Mouse (Mus musculus): ENCODE results near the gene Nae1. TPM values are rescaled to one million over a fixed set of nuclear protein-coding genes. Genes with fewer than 3 reads are reported as not detected.

Nae1 gene
- total and polyA plus RNA-seq, 3 experiments = 26.0 to 95.0 (median 33.6) TPM

DNA sequence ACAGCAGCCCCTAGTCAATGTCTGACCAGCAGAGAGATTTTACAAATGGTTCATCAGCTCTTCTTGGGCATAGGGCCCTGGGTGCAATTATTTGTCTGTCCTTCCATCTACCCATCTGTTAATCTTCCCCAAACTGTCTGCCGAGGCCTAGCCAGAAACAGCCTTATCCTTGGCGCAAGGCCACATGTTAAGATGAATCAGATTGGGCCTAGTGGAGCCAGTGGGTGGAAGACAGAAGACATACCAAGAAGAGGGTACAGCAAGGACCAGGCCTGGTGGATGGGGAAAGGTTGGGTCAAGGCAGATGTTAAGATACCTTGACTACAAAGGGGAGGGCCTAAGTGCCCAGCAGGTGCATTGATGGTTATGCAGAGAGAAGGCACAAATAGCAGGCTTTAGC lies 5.1 kb upstream of the Nae1 start:
- TF ChIP-seq USF1 (IDR thresholded peaks at IDR 0.05; ENCODE audit: low read depth, low read length) = no peak
- H3K79me2 ChIP-seq (replicated peaks; ENCODE audit: control insufficient read depth, extremely low read depth, insufficient read depth, poor library complexity, severe bottlenecking) = no peaks in the 10 kb centered on the region
- no peak overlapping the region for H3K9ac ChIP-seq (ENCODE audit: insufficient read depth, low read depth)
- H3K9me3 ChIP-seq (replicated peaks; ENCODE audit: low read length) = no peaks in the 10 kb centered on the region
- H3K27me3 ChIP-seq (replicated peaks) = no peaks in the 10 kb centered on the region
- dilution Hi-C loops (cut with MboI; ENCODE audit: extremely low pct_ligation_motif_present, extremely low pct_unique_long_range_greater_than_20kb, low sequenced_read_pairs) = no loop called here
- peaks cover 0 to 2% of the 10 kb centered on the region in 2 experiments for H3K36me3 ChIP-seq (replicated peaks in 1 of 2; ENCODE audit: control insufficient read depth in 1 of 2, insufficient read depth in 1 of 2, low read length in 1 of 2)
- H3K4me3 ChIP-seq (replicated peaks in 1 of 3; ENCODE audit: low read depth in 2 of 3, low read length in 2 of 3, poor library complexity in 1 of 3) = no peak overlapping the region
- H3K4me2 ChIP-seq (ENCODE audit: insufficient read depth, low read depth, poor library complexity, severe bottlenecking) = no peak overlapping the region
- peaks cover 0 to 5% of the 10 kb centered on the region in 2 experiments; a peak in 2 of 4 replicates for H3K4me1 ChIP-seq (ENCODE audit: control insufficient read depth in 1 of 2, insufficient read depth in 2 of 2)
- no peak overlapping the region for H3K27ac ChIP-seq (ENCODE audit: insufficient read depth, low read depth)
- no peak for DNase-seq (ENCODE audit: extremely low read depth)
- in situ Hi-C loops (cut with MboI; ENCODE audit: low pct_ligation_motif_present, low pct_unique_long_range_greater_than_20kb, low sequenced_read_pairs) = loop anchor here (25.0 kb wide), 1 partner anchor 177 kb away; no protein-coding TSS in a partner anchor

DNA sequence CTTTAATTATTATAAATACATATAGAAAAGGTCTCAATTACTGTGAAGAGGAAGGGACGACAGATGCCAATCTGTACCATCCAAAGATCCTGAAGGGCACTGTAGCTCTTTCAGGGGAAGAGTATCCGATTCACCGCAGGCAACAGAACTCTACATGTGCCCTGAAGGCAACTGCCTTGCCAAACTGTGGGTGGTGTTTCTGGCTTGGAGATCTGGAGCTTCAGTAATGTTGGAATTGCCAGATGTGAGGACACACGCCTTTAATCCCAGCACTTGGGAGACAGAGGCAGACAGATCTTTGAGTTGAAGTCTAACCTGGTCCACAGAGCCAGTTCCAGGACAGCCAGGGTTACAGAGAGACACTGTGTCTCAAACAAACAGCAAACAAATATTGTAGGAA lies 4.5 kb upstream of the Nae1 start:
- in situ Hi-C loops (cut with MboI; ENCODE audit: low pct_ligation_motif_present, low pct_unique_long_range_greater_than_20kb, low sequenced_read_pairs) (loop anchor here (25.0 kb wide), 1 partner anchor 177 kb away; no protein-coding TSS in a partner anchor), dilution Hi-C loops (cut with MboI; ENCODE audit: extremely low pct_ligation_motif_present, extremely low pct_unique_long_range_greater_than_20kb, low sequenced_read_pairs) (no loop called here)
- no peak for TF ChIP-seq SIN3A (IDR thresholded peaks at IDR 0.05; ENCODE audit: low read length)
- no peak for TF ChIP-seq HCFC1 (IDR thresholded peaks at IDR 0.05; ENCODE audit: low read depth, low read length)
- no peak for TF ChIP-seq MXI1 (IDR thresholded peaks at IDR 0.05; ENCODE audit: low read depth, low read length)
- no peak for TF ChIP-seq NELFE (IDR thresholded peaks at IDR 0.05; ENCODE audit: low read depth, low read length)
- no peak for TF ChIP-seq BHLHE40 (IDR thresholded peaks at IDR 0.05; ENCODE audit: low read depth, low read length)
- H3K36me3 ChIP-seq (replicated peaks in 1 of 2; ENCODE audit: control insufficient read depth in 1 of 2, insufficient read depth in 1 of 2, low read length in 1 of 2) = peaks cover 0 to 2% of the 10 kb centered on the region in 2 experiments
- no peak overlapping the region for H3K9ac ChIP-seq (ENCODE audit: insufficient read depth, low read depth)
- no peaks in the 10 kb centered on the region for H3K27me3 ChIP-seq (replicated peaks)
- H3K9me3 ChIP-seq (replicated peaks; ENCODE audit: low read length) = no peaks in the 10 kb centered on the region
- no peak overlapping the region for H3K27ac ChIP-seq (ENCODE audit: insufficient read depth, low read depth)
- no peaks in the 10 kb centered on the region for H3K79me2 ChIP-seq (replicated peaks; ENCODE audit: control insufficient read depth, extremely low read depth, insufficient read depth, poor library complexity, severe bottlenecking)
- no peak overlapping the region for H3K4me2 ChIP-seq (ENCODE audit: insufficient read depth, low read depth, poor library complexity, severe bottlenecking)
- no peak overlapping the region for H3K4me3 ChIP-seq (replicated peaks in 1 of 3; ENCODE audit: low read depth in 2 of 3, low read length in 2 of 3, poor library complexity in 1 of 3)
- no peak for DNase-seq (ENCODE audit: extremely low read depth)
- H3K4me1 ChIP-seq (ENCODE audit: control insufficient read depth in 1 of 2, insufficient read depth in 2 of 2) = peaks cover 0 to 5% of the 10 kb centered on the region in 2 experiments; a peak in 2 of 4 replicates

DNA sequence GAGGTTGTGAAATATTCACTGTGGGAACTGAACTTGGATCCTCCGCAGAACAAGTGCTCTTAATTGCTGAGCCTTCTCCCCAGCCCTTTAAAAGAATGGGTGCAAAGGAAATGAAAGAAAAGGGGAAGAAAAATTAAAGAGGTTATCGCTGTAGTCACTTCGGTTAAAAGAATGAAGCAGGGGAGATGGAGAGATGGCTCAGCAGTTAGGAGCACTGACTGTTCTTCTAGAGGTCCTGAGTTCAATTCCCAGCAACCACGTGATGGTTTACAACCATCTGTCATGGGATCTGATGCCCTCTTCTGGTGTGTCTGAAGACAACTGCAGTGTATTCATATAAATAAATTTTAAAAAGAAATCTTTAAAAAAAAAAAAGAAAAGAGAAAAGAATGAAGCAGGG lies 1.6 kb upstream of the Nae1 start:
- dilution Hi-C loops (cut with MboI; ENCODE audit: extremely low pct_ligation_motif_present, extremely low pct_unique_long_range_greater_than_20kb, low sequenced_read_pairs) = no loop called here
- Histone ChIP-seq H3K4me1 (ENCODE audit: control insufficient read depth in 1 of 2, insufficient read depth in 2 of 2) (peaks cover 4 to 21% of the 10 kb centered on the region in 2 experiments; a peak in 3 of 4 replicates), H3K36me3 (replicated peaks in 1 of 2; ENCODE audit: control insufficient read depth in 1 of 2, insufficient read depth in 1 of 2, low read length in 1 of 2) (peaks cover 0 to 4% of the 10 kb centered on the region in 2 experiments), H3K79me2 (replicated peaks; ENCODE audit: control insufficient read depth, extremely low read depth, insufficient read depth, poor library complexity, severe bottlenecking) (no peaks in the 10 kb centered on the region; the same call in 1 of the 2 replicates), H3K27ac (ENCODE audit: insufficient read depth, low read depth) (no peak overlapping the region), H3K9me3 (replicated peaks; ENCODE audit: low read length) (no peaks in the 10 kb centered on the region), H3K9ac (ENCODE audit: insufficient read depth, low read depth) (no peak overlapping the region), H3K4me3 (replicated peaks in 1 of 3; ENCODE audit: low read depth in 2 of 3, low read length in 2 of 3, poor library complexity in 1 of 3) (peak overlapping the region in 2 of 3 experiments; percentile 85 to 95), H3K27me3 (replicated peaks) (no peaks in the 10 kb centered on the region), H3K4me2 (ENCODE audit: insufficient read depth, low read depth, poor library complexity, severe bottlenecking) (peak overlapping the region; percentile 95; the same call in 1 of the 2 replicates)
- in situ Hi-C loops (cut with MboI; ENCODE audit: low pct_ligation_motif_present, low pct_unique_long_range_greater_than_20kb, low sequenced_read_pairs) = loop anchor here (25.0 kb wide), 1 partner anchor 174 kb away; no protein-coding TSS in a partner anchor
- no peak for DNase-seq (ENCODE audit: extremely low read depth)
- TF ChIP-seq TBP (conservative IDR thresholded peaks at IDR 0.05; ENCODE audit: low read depth, low read length) (0 out of 2 replicates have a peak, but pooled peaks have one; percentile 26), SMC3 (IDR thresholded peaks at IDR 0.05; ENCODE audit: low read depth, low read length) (no peak)
